Comparison of ENCODE assay signal across 26 mouse cellular contexts in the genomic region with DNA sequence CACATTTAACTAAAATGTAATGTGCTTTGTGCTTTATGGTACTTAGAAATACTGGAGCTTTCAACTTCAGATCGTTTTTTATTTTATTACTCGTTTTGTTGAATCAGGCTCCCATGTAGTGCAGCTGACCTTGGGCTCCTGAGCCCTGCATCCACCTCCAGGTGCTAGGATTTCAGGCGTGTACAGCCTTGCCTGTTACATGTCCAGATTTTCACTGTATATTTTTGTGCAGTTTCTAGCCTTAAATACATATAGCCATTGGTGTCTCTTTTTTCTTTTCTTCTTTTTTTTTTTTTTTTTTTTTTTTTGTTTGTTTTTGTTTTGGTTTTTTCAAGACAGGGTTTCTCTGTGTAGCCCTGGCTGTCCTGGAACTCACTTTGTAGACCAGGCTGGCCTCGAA.
"Had no signal": no experiment of that assay in that cellular context is flagged by ENCODE, and none has a peak within 500 bp of the region (broad histone marks: within the 10 kb centered on the region; RNA-seq: fewer than 3 reads in every experiment).

No protein-coding gene starts in this region.

- H3K27ac ChIP-seq: embryonic facial prominence, embryonic 12.5 days; embryonic facial prominence, embryonic 13.5 days; embryonic facial prominence, embryonic 15.5 days; forebrain, embryonic 10.5 days; forebrain, embryonic 12.5 days; forebrain, embryonic 13.5 days; forebrain, embryonic 15.5 days; gastrocnemius, adult 2 months; heart, adult 2 months had no signal

- ATAC-seq: forebrain, embryonic 13.5 days; forebrain, embryonic 14.5 days; forebrain, embryonic 15.5 days; forebrain, embryonic 16.5 days; forebrain, postnatal 0 days had no signal

- H3K4me3 ChIP-seq: embryonic facial prominence, embryonic 12.5 days; embryonic facial prominence, embryonic 13.5 days; embryonic facial prominence, embryonic 15.5 days; erythroblast, embryonic 14.5 days; forebrain, embryonic 10.5 days; forebrain, embryonic 12.5 days; forebrain, embryonic 13.5 days; forebrain, embryonic 15.5 days; gastrocnemius, adult 2 months; heart, adult 2 months had no signal

- H3K4me2 ChIP-seq: embryonic facial prominence, embryonic 12.5 days; embryonic facial prominence, embryonic 13.5 days; embryonic facial prominence, embryonic 15.5 days; forebrain, embryonic 12.5 days; forebrain, embryonic 13.5 days; forebrain, embryonic 15.5 days had no signal

- H3K9ac ChIP-seq: embryonic facial prominence, embryonic 12.5 days; embryonic facial prominence, embryonic 13.5 days; embryonic facial prominence, embryonic 15.5 days; forebrain, embryonic 12.5 days; forebrain, embryonic 13.5 days; forebrain, embryonic 15.5 days; forebrain, postnatal 0 days had no signal

- H3K27me3 ChIP-seq: embryonic facial prominence, embryonic 12.5 days; embryonic facial prominence, embryonic 13.5 days; embryonic facial prominence, embryonic 15.5 days; forebrain, embryonic 12.5 days; forebrain, embryonic 13.5 days; forebrain, embryonic 15.5 days had no signal

- H3K9me3 ChIP-seq: embryonic facial prominence, embryonic 12.5 days; embryonic facial prominence, embryonic 13.5 days; embryonic facial prominence, embryonic 15.5 days; forebrain, embryonic 10.5 days; forebrain, embryonic 12.5 days; forebrain, embryonic 13.5 days; forebrain, embryonic 15.5 days had no signal

- H3K36me3 ChIP-seq: embryonic facial prominence, embryonic 15.5 days; forebrain, embryonic 12.5 days; forebrain, embryonic 15.5 days had no signal

- DNase-seq: cerebellum, adult 8-10 months; cerebellum, adult 9-10 months; cerebellum, adult 9-11 months; cerebellum, postnatal 10 days; cerebellum, postnatal 14 days; cerebellum, postnatal 25 days; cerebellum, postnatal 36 days; embryo, embryonic 11 days; forebrain, postnatal 0 days; gastrocnemius, adult 2 months; gastrocnemius, postnatal 10 days; gastrocnemius, postnatal 14 days; gastrocnemius, postnatal 25 days; gastrocnemius, postnatal 36 days; heart, adult 18-20 months; heart, adult 2 months had no signal
